Mouse (Mus musculus) heart, adult 2 months (tissue): Measurements from ENCODE around the gene Efemp2. TPM values are rescaled to one million over a fixed set of nuclear protein-coding genes. Genes with fewer than 3 reads are reported as not detected.

ENCODE experiments used
- DNase-seq, 2 experiments: peaks; one replicate each; pipeline ENCODE4 v3.0.0; 2021
- H3K27ac ChIP-seq: fragments of 200-600 bp; 2 replicates; pipeline ENCODE4 v1.8.1; 2022
- H3K27me3 ChIP-seq: fragments of 200-500 bp; 2 replicates; pipeline ENCODE4 v1.6.1; 2012; ENCODE audit warnings: mild to moderate bottlenecking, low read length, inconsistent platforms, mixed read lengths; ENCODE audit not compliant: control insufficient read depth, insufficient read depth
- H3K36me3 ChIP-seq: fragments of 200-500 bp; 2 replicates; pipeline ENCODE4 v1.6.1; 2012; ENCODE audit warnings: low read length, inconsistent platforms; ENCODE audit not compliant: control insufficient read depth, insufficient read depth
- H3K4me1 ChIP-seq: fragments of 200-500 bp; 2 replicates; pipeline ENCODE4 v1.6.1; 2011; ENCODE audit warnings: low read length; ENCODE audit not compliant: control insufficient read depth, insufficient read depth
- H3K4me3 ChIP-seq: fragments of 200-600 bp; 2 replicates; pipeline ENCODE4 v1.8.1; 2022
- H3K79me2 ChIP-seq: fragments of 200-500 bp; replicated peaks from 2 replicates; pipeline ENCODE4 v1.6.1; 2012; ENCODE audit warnings: mild to moderate bottlenecking, inconsistent platforms, low read length, moderate library complexity, mixed read lengths; ENCODE audit not compliant: control insufficient read depth, insufficient read depth
- H3K9ac ChIP-seq: fragments of 200-500 bp; 2 replicates; pipeline ENCODE4 v1.6.1; 2012; ENCODE audit warnings: low read depth, mild to moderate bottlenecking, control low read depth, inconsistent platforms, low read length, mixed read lengths
- CTCF ChIP-seq: fragments of 200-600 bp; IDR thresholded peaks from 2 replicates; pipeline ENCODE4 v1.8.1; 2022; ENCODE audit warnings: antibody characterized with exemption, mild to moderate bottlenecking, moderate library complexity
- EP300 ChIP-seq: fragments of 200-500 bp; IDR thresholded peaks from 2 replicates; pipeline ENCODE4 v1.6.1; 2011; ENCODE audit warnings: low read depth, low read length, control low read depth; ENCODE audit not compliant: insufficient read depth
- POLR2A ChIP-seq: fragments of 200-500 bp; IDR thresholded peaks from 2 replicates; pipeline ENCODE4 v1.6.1; 2011; ENCODE audit warnings: mild to moderate bottlenecking, low read depth, low read length, control low read depth; ENCODE audit not compliant: insufficient read depth
- WGBS: fragments of 180-500 bp; shearing (Covaris S2); methylation state at CpG from one replicate; pipeline ENCODE4 v1.1.7; 2018; 5-methylcytosine and 5-hydroxymethylcytosine counted together
- intact Hi-C: fragments of 180-260 bp; cut with DNase I; formaldehyde crosslinking; loops from one replicate; pipeline ENCODE4 v1.15.1; 2025
- polyA plus RNA-seq: library from polyadenylated mRNA; depleted of rRNA; stranded (reverse); fragments of >200 nt; gene quantifications from 2 replicates; pipeline ENCODE4 v1.2.3, GENCODE M21; 2012
- total RNA-seq, 2 experiments: library from RNA; stranded (reverse); gene quantifications; 2 replicates each; pipeline ENCODE4 v1.2.3; 2021

Efemp2 gene
- total and polyA plus RNA-seq, 3 experiments, result 8.2 to 36.3 (median 10.3) TPM

DNA sequence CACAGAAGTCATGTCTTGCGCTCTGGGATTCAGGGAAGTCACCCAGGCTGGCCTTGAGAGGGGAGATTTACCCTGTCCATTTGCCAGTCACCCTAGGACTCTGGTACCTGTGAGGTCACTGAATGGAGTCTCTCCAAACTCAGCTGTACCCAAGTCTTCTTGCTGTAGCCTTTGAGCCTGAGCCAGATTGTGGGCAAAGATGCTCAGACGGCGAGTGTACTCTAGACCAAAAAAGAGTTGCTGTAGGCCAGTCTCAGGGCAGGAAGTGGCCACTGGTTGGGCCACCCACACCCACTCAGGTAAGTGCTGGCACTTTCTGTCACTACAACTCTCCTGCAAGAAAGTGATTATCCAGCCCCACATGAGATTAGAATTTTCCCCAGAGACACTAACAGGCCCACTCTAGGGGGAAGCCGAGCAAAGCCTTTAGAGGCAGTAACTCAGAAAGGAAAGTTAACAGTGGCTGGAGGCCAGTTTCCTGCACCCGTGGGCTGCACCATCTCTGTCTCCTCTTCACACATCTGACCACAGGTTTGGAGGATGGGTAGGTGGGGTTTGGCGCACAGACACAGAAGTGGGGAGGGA, 6.7 kb upstream of the Efemp2 start:
- TF ChIP-seq EP300, result no peak
- TF ChIP-seq CTCF, result no peak
- no peak for TF ChIP-seq POLR2A
- intact Hi-C loops, result no loop called here
- Histone ChIP-seq H3K79me2 (no peaks in the 10 kb centered on the region), H3K36me3 (no peaks in the 10 kb centered on the region), H3K4me3 (no peak overlapping the region), H3K4me1 (peaks cover 3% of the 10 kb centered on the region), H3K9ac (no peak overlapping the region), H3K27me3 (no peaks in the 10 kb centered on the region), H3K27ac (no peak overlapping the region)
- no peak for DNase-seq
- WGBS, result 68% methylated on average over 6 of the region's 6 CpGs

DNA sequence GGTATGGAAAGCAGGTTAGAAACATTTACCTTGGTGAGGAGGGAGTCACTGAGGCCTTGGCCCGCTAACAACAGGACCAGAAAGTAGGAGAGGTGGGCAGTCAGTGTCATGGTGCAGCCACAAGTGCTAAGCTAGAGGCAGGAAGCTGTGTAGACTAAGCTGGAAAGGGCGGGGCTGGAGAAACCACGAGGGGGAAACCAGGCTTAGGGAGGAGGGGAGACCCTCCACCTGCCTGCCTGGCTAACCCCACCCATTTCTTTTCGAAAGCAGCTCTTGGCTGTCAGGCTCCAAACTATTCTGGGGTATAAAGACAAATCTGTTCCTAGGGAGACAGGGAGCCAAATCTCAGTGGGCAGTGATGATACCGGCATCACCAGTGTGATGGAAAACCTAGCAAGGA, 5.4 kb upstream of the Efemp2 start, which contains the start of gene Ctsw:
Ctsw (minus strand) TSS at position 134 of the 400 bp plus-strand sequence.
- TF ChIP-seq POLR2A (no peak), CTCF (no peak), EP300 (no peak)
- WGBS, result 42% methylated on average over 5 of the region's 5 CpGs
- intact Hi-C loops, result no loop called here

DNA sequence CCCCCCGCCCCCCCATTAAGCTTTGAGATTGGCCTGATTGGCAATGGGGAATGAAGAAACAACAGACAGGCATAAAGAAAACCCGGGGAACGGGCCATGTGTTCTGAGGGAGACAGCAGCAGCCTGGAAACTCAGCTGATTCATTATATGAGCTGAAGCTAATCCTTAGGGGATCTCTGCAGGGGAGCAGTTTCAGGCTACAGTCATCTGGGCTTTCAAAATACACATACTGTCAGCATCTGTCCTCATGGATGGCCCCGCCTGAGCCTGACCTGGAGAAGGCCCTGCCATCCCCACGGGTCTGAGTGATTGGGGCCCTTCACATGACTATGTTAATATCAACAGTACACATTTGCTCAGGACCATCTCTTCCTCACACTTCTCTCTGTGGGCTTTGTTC, 1.9 kb upstream of the Efemp2 start:
- no peak for DNase-seq
- Histone ChIP-seq H3K79me2 (no peaks in the 10 kb centered on the region), H3K27ac (no peak overlapping the region), H3K4me3 (no peak overlapping the region), H3K9ac (no peak overlapping the region), H3K36me3 (no peaks in the 10 kb centered on the region), H3K27me3 (no peaks in the 10 kb centered on the region), H3K4me1 (no peaks in the 10 kb centered on the region)
- TF ChIP-seq EP300, result no peak
- no peak for TF ChIP-seq CTCF
- no peak for TF ChIP-seq POLR2A
- 49% methylated on average over 5 of the region's 5 CpGs for WGBS
- intact Hi-C loops, result no loop called here

More for the DNA sequence above, 5.4 kb upstream of the Efemp2 start, which contains the start of gene Ctsw:
- H3K4me3 ChIP-seq, result no peak within 1 kb of the TSS
- no peaks in the 10 kb centered on the region for H3K79me2 ChIP-seq
- no peak within 1 kb of the TSS for H3K9ac ChIP-seq
- H3K27me3 ChIP-seq, result no peaks in the 10 kb centered on the region
- DNase-seq, result peak in 1 of 2 experiments; percentile 19
- no peaks in the 10 kb centered on the region for H3K36me3 ChIP-seq
- H3K27ac ChIP-seq, result no peak within 1 kb of the TSS
- peaks cover 3% of the 10 kb centered on the region for H3K4me1 ChIP-seq

DNA sequence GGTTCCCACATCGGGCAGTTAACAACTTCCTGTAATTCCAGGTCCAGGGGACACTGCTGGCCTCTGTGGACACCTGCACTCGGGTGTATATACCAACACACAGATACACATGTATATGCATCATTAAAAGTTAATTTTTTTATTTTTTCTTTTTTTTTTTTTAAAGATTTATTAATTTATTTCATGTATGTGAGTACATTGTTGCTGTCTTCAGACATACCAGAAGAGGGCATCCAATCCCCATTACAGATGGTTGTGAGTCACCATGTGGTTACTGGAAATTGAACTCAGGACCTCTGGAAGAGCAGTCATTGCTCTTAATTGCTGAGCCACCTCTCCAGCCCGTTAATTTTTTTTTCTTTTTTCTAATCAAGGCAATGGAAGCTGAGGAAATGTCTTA, 897 bp upstream of the Efemp2 start:
- TF ChIP-seq EP300, result no peak
- peak; percentile 56 for TF ChIP-seq CTCF
- 77% methylated on average over 3 of the region's 3 CpGs for WGBS
- Histone ChIP-seq H3K79me2 (no peaks in the 10 kb centered on the region), H3K27ac (no peak overlapping the region), H3K4me3 (no peak overlapping the region), H3K36me3 (no peaks in the 10 kb centered on the region), H3K4me1 (no peaks in the 10 kb centered on the region), H3K9ac (no peak overlapping the region), H3K27me3 (no peaks in the 10 kb centered on the region)
- no peak for DNase-seq
- intact Hi-C loops, result loop anchor here (1.0 kb wide), 1 partner anchor 14 kb away; no protein-coding TSS in a partner anchor

DNA sequence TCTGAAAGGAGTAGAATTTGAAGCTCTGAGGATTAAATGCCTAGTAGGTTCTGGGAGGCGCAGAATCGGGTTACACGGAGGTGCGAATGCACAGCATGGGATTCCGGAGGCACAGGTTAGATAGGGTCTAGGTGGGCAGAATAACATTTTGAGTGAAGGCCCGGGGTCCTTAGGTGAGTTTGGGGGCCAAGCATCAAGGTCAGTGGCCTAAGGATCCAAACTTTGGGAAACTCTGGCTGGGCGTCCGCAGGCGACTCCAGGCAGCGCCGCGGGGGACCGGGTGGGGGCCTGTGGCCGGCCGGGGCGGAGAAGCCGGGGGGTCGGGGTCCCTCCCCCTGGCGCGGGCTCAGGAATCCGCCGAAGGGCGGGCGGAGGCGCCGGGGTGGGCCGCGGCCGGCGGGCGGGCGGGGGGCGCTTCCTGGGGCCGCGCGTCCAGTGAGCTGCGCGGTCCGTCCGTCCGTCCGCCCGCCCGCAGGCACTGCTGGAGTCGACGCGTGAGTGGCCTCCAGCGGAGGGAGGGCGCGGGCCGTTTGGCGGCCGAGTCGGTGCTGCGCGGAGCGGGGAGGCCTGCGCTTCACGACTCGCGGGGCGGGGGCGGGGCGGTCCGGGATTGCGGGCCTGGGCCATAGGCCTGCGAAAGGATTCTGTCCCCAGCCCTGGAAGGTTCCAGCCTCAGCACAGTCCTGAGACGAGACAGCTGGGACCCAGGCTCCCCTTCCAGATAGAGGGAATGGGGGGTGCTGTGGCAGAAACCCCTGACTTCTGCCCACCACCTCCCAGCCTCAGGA, 721 bp downstream of the Efemp2 start:
- intact Hi-C loops, result no loop called here
- peak; percentile 69 to 73 for DNase-seq
- TF ChIP-seq CTCF, result no peak
- TF ChIP-seq EP300, result no peak
- TF ChIP-seq POLR2A, result no peak
- under 1% methylated on average over 62 of the region's 68 CpGs for WGBS
- Histone ChIP-seq H3K4me3 (peak overlapping the region; percentile 57), H3K27ac (peak overlapping the region; percentile 76), H3K27me3 (no peaks in the 10 kb centered on the region), H3K36me3 (no peaks in the 10 kb centered on the region), H3K4me1 (no peaks in the 10 kb centered on the region), H3K9ac (peak overlapping the region; percentile 77), H3K79me2 (no peaks in the 10 kb centered on the region)
